In the genomic region with DNA sequence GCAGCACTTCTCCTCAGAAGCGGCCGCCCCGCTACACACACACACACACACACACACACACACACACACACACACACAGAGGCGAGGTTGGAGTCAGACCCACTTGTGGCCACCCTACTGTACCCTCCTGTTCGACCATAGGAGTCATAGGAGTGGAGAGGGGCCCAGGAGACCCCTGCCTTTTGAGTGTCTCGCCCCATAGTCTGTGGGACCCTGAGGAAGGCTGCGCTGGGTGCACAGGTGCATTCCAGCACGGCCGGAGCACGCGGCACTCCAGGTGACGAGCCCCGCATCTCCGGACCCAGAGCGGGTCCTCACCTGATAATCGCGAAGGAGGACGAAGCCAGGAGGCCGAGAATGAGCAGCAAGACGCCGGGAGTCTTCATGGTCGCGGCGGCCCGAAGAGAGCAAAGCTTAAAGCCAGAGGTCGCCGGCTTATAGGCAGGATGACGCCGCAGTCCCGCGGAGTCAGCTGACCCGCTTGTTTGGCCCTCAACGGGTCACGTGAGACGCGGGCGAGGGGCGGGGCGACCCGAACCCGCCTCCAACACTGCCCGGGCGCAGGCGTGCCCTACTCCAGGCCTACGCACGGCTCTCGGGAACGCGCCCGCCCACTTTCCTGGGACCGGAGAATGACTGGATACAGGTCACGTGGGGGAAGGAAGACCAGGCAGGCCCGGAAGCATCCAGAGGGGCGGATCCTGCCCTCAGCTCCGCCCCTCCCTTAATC, we compare ENCODE assay signal across 8 mouse cellular contexts. TPM values are rescaled to one million over a fixed set of nuclear protein-coding genes. Genes with fewer than 3 reads are reported as not detected.
DNase-seq lines count a peak whose midpoint lies in the region; ATAC-seq and TF ChIP-seq lines count a peak whose summit lies in the region.

A gene (minus strand): TSS at position 620 of the 730 bp plus-strand sequence.

- peak; percentile 62 for TF ChIP-seq POLR2A in olfactory bulb, adult 2 months (IDR thresholded peaks at IDR 0.05; ENCODE audit: insufficient read depth, low read depth, low read length)
- TF ChIP-seq POLR2A in thymus, adult 2 months (IDR thresholded peaks at IDR 0.05; ENCODE audit: control insufficient read depth, extremely low read depth, insufficient read depth, low read length, poor library complexity): peak; percentile 94

- H3K4me1 ChIP-seq in ES-E14 (ENCODE audit: control insufficient read depth in 2 of 2, insufficient read depth in 2 of 2, low read length in 2 of 2, poor library complexity in 1 of 2): peaks cover 0 to 16% of the 10 kb centered on the region in 2 experiments; a peak in 2 of 4 replicates
- peaks cover 17% of the 10 kb centered on the region for H3K4me1 ChIP-seq in forebrain, embryonic 16.5 days (replicated peaks; ENCODE audit: control insufficient read depth, insufficient read depth, low read length)
- H3K4me1 ChIP-seq in lung, embryonic 14.5 days (ENCODE audit: insufficient read depth): peaks cover 7% of the 10 kb centered on the region
- peaks cover 19% of the 10 kb centered on the region for H3K4me1 ChIP-seq in olfactory bulb, adult 2 months (ENCODE audit: control insufficient read depth, insufficient read depth, low read length)
- H3K4me1 ChIP-seq in thymus, adult 2 months (replicated peaks; ENCODE audit: control insufficient read depth, insufficient read depth, low read length): peaks cover 32% of the 10 kb centered on the region

- peak within 1 kb of the TSS; percentile 85 to 88 for H3K4me3 ChIP-seq in ES-E14 (ENCODE audit: insufficient read depth in 1 of 2, low read depth in 1 of 2, low read length in 2 of 2, poor library complexity in 1 of 2, severe bottlenecking in 1 of 2)
- H3K4me3 ChIP-seq in forebrain, embryonic 16.5 days (replicated peaks; ENCODE audit: low read length): peak within 1 kb of the TSS; percentile 84
- H3K4me3 ChIP-seq in layer of hippocampus, adult 2 months: peak within 1 kb of the TSS; percentile 100
- H3K4me3 ChIP-seq in lung, embryonic 14.5 days (ENCODE audit: low read depth, low read length): peak within 1 kb of the TSS; percentile 75
- H3K4me3 ChIP-seq in olfactory bulb, adult 2 months (ENCODE audit: insufficient read depth, low read depth, low read length): peak within 1 kb of the TSS; percentile 91
- peak within 1 kb of the TSS; percentile 87 for H3K4me3 ChIP-seq in thymus, adult 2 months (ENCODE audit: control insufficient read depth, insufficient read depth, low read length)

- TF ChIP-seq CTCF in layer of hippocampus, adult 2 months (conservative IDR thresholded peaks at IDR 0.05): no peak
- TF ChIP-seq CTCF in lung, embryonic 14.5 days (IDR thresholded peaks at IDR 0.05; ENCODE audit: low read depth): no peak
- no peak for TF ChIP-seq CTCF in olfactory bulb, adult 2 months (IDR thresholded peaks at IDR 0.05; ENCODE audit: insufficient read depth, low read depth, low read length)
- 0 out of 2 replicates have a peak, but pooled peaks have one; percentile 27 for TF ChIP-seq CTCF in thymus, adult 2 months (IDR thresholded peaks at IDR 0.05; ENCODE audit: borderline replicate concordance, control insufficient read depth, extremely low read depth, insufficient read depth, low read length, poor library complexity)

- peak; percentile 98 for ATAC-seq in forebrain, embryonic 16.5 days
- ATAC-seq in lung, embryonic 14.5 days (ENCODE audit: insufficient read depth): peak; percentile 94

- H3K27me3 ChIP-seq in forebrain, embryonic 16.5 days (replicated peaks; ENCODE audit: control insufficient read depth, insufficient read depth, low read length): no peaks in the 10 kb centered on the region
- H3K27me3 ChIP-seq in lung, embryonic 14.5 days (ENCODE audit: insufficient read depth, low read length): no peaks in the 10 kb centered on the region
- H3K27me3 ChIP-seq in thymus, adult 2 months (ENCODE audit: control insufficient read depth, insufficient read depth, low read length): no peaks in the 10 kb centered on the region

- under 1% methylated on average over 55 of the region's 55 CpGs for WGBS in forebrain, embryonic 16.5 days
- under 1% methylated on average over 55 of the region's 55 CpGs for WGBS in lung, embryonic 14.5 days
- WGBS in olfactory bulb, adult 2 months: under 1% methylated on average over 55 of the region's 55 CpGs
- under 1% methylated on average over 55 of the region's 55 CpGs for WGBS in thymus, adult 2 months

- H3K4me2 ChIP-seq in forebrain, embryonic 16.5 days (ENCODE audit: low read length): peak within 1 kb of the TSS; percentile 89
- H3K4me2 ChIP-seq in lung, embryonic 14.5 days: peak within 1 kb of the TSS; percentile 92

- H3K9me3 ChIP-seq in ES-E14 (ENCODE audit: control insufficient read depth, insufficient read depth, low read depth, low read length): no peaks in the 10 kb centered on the region
- H3K9me3 ChIP-seq in forebrain, embryonic 16.5 days (ENCODE audit: control insufficient read depth, low read length): no peaks in the 10 kb centered on the region
- H3K9me3 ChIP-seq in lung, embryonic 14.5 days (ENCODE audit: low read depth, low read length): no peaks in the 10 kb centered on the region

- in situ Hi-C loops in ES-E14 (cut with MboI; ENCODE audit: low sequenced_read_pairs in 2 of 2, unreplicated experiment in 2 of 2): no loop called here

- peak within 1 kb of the TSS; percentile 58; the same call in 1 of the 2 replicates for H3K27ac ChIP-seq in ES-E14 (ENCODE audit: insufficient read depth, low read depth, low read length, poor library complexity, severe bottlenecking)
- H3K27ac ChIP-seq in forebrain, embryonic 16.5 days (ENCODE audit: low read length): peak within 1 kb of the TSS; percentile 63; the same call in 1 of the 2 replicates
- H3K27ac ChIP-seq in layer of hippocampus, adult 2 months: peak within 1 kb of the TSS; percentile 94
- H3K27ac ChIP-seq in lung, embryonic 14.5 days (ENCODE audit: low read depth): peak within 1 kb of the TSS; percentile 75
- peak within 1 kb of the TSS; percentile 67 for H3K27ac ChIP-seq in olfactory bulb, adult 2 months (ENCODE audit: insufficient read depth, low read depth, low read length)
- peak within 1 kb of the TSS; percentile 62 for H3K27ac ChIP-seq in thymus, adult 2 months (ENCODE audit: control insufficient read depth, insufficient read depth, low read length)

- H3K9ac ChIP-seq in ES-E14 (ENCODE audit: insufficient read depth, low read depth, low read length, poor library complexity, severe bottlenecking): peak within 1 kb of the TSS; percentile 92
- peak within 1 kb of the TSS; percentile 86 for H3K9ac ChIP-seq in forebrain, embryonic 16.5 days (replicated peaks; ENCODE audit: low read depth, low read length)
- H3K9ac ChIP-seq in lung, embryonic 14.5 days: peak within 1 kb of the TSS; percentile 87

- peak; percentile 96 for DNase-seq in ES-E14 (ENCODE audit: low read depth, low spot score)
- DNase-seq in cerebellum, adult 11-12 months: peak; percentile 99
- DNase-seq in heart, postnatal 36 days: peak; percentile 96 to 98
- DNase-seq in layer of hippocampus, adult 2 months (ENCODE audit: low spot score in 2 of 2): peak; percentile 97
- DNase-seq in lung, embryonic 14.5 days: peak; percentile 98
- peak; percentile 96 for DNase-seq in thymus, adult 2 months

- intact Hi-C loops in heart, postnatal 36 days (cut with DNase I): no loop called here

- peaks cover 35% of the 10 kb centered on the region for H3K36me3 ChIP-seq in ES-E14 (ENCODE audit: control insufficient read depth, insufficient read depth, low read length, poor library complexity, severe bottlenecking)
- H3K36me3 ChIP-seq in forebrain, embryonic 16.5 days (ENCODE audit: control insufficient read depth, insufficient read depth): peaks cover 13% of the 10 kb centered on the region
- H3K36me3 ChIP-seq in lung, embryonic 14.5 days (ENCODE audit: insufficient read depth): peaks cover 28% of the 10 kb centered on the region
- peaks cover 26% of the 10 kb centered on the region for H3K36me3 ChIP-seq in thymus, adult 2 months (ENCODE audit: control insufficient read depth, insufficient read depth, low read length)

TF ChIP-seq in ES-E14, 5 proteins besides CTCF, POLR2A, EP300 and RAD21:
- TF ChIP-seq HCFC1 (IDR thresholded peaks at IDR 0.05; ENCODE audit: borderline replicate concordance, insufficient read depth, low read length) (no peak), MAFK (IDR thresholded peaks at IDR 0.05; ENCODE audit: insufficient read depth, low read depth, low read length) (0 out of 2 replicates have a peak, but pooled peaks have one; percentile 38)

RNA-seq across cellular contexts. Expression of the gene that starts here (rescaled TPM):
- 535 and 745 TPM in 2 replicates for total RNA-seq in ES-E14 (2012; rRNA removed)
- 203 and 208 TPM in 2 replicates for polyA plus RNA-seq in forebrain, embryonic 16.5 days (2015; fragmentation: Nextera tagmentation; extraction: Ambion mirVana)
- total RNA-seq in heart, postnatal 36 days (2021): 100 to 1,000 TPM; 830 to 843 TPM
- 100 to 1,000 TPM; 291 to 297 TPM for total RNA-seq in layer of hippocampus, adult 2 months (2021)
- 239 and 240 TPM in 2 replicates for polyA plus RNA-seq in lung, embryonic 14.5 days (2014; fragmentation: Nextera tagmentation; extraction: Ambion mirVana)
- 266 and 290 TPM in 2 replicates for polyA plus RNA-seq in olfactory bulb, adult 2 months (2012; ENCODE audit: insufficient read depth, insufficient read length, low replicate concordance, missing spikeins)
- 762 and 992 TPM in 2 replicates for polyA plus RNA-seq in thymus, adult 2 months (2012; rRNA removed)

Comparison
In these comparisons a context has a peak if more than half of its experiments do, and no peak if none do; other contexts are left out.
1. Peak in every context shown above with its lines: DNase-seq, ATAC-seq, H3K4me3 ChIP-seq and H3K27ac ChIP-seq.